Mouse (Mus musculus): Measurements from ENCODE around the gene 3100002H09Rik. TPM values are rescaled to one million over a fixed set of nuclear protein-coding genes. Genes with fewer than 3 reads are reported as not detected.

The 3100002H09Rik gene
- polyA plus RNA-seq, 1 experiment from 2014 or later, result not detected

- Histone ChIP-seq H3K9ac (ENCODE audit: low read length) (no peak overlapping the region), H3K36me3 (ENCODE audit: control insufficient read depth, insufficient read depth, low read length) (no peaks in the 10 kb centered on the region), H3K9me3 (ENCODE audit: control insufficient read depth, low read length) (no peaks in the 10 kb centered on the region), H3K4me2 (replicated peaks; ENCODE audit: low read depth) (no peak overlapping the region), H3K4me1 (replicated peaks; ENCODE audit: control insufficient read depth, insufficient read depth) (no peaks in the 10 kb centered on the region), H3K4me3 (ENCODE audit: low read depth, low read length) (no peak overlapping the region), H3K27me3 (ENCODE audit: control insufficient read depth, insufficient read depth, low read length) (no peaks in the 10 kb centered on the region), H3K27ac (replicated peaks) (no peak overlapping the region)
- ATAC-seq (ENCODE audit: low FRiP score, low TSS enrichment), result no peak
- WGBS, result 20% methylated on average over 9 of the region's 9 CpGs
- TF ChIP-seq CTCF (IDR thresholded peaks at IDR 0.05; ENCODE audit: low read depth) (no peak), EP300 (optimal IDR thresholded peaks at IDR 0.05) (no peak)
- no peak for DNase-seq (ENCODE audit: low spot score)
These were observed 6.9 kb downstream of the 3100002H09Rik start for GRCm38 (mm10) chr4:124603712-124604111.

- no peak for TF ChIP-seq EP300 (optimal IDR thresholded peaks at IDR 0.05)
- TF ChIP-seq CTCF (IDR thresholded peaks at IDR 0.05; ENCODE audit: low read depth), result no peak
- Histone ChIP-seq H3K9ac (ENCODE audit: low read length) (no peak overlapping the region), H3K4me2 (replicated peaks; ENCODE audit: low read depth) (no peak overlapping the region), H3K27ac (replicated peaks) (no peak overlapping the region), H3K4me1 (replicated peaks; ENCODE audit: control insufficient read depth, insufficient read depth) (no peaks in the 10 kb centered on the region), H3K4me3 (ENCODE audit: low read depth, low read length) (no peak overlapping the region), H3K27me3 (ENCODE audit: control insufficient read depth, insufficient read depth, low read length) (no peaks in the 10 kb centered on the region), H3K36me3 (ENCODE audit: control insufficient read depth, insufficient read depth, low read length) (no peaks in the 10 kb centered on the region), H3K9me3 (ENCODE audit: control insufficient read depth, low read length) (no peaks in the 10 kb centered on the region)
- 66% methylated on average over 9 of the region's 9 CpGs for WGBS
- ATAC-seq (ENCODE audit: low FRiP score, low TSS enrichment), result no peak
- DNase-seq (ENCODE audit: low spot score), result no peak
These were observed 14.7 kb downstream of the 3100002H09Rik start for GRCm38 (mm10) chr4:124595929-124596328.

DNA sequence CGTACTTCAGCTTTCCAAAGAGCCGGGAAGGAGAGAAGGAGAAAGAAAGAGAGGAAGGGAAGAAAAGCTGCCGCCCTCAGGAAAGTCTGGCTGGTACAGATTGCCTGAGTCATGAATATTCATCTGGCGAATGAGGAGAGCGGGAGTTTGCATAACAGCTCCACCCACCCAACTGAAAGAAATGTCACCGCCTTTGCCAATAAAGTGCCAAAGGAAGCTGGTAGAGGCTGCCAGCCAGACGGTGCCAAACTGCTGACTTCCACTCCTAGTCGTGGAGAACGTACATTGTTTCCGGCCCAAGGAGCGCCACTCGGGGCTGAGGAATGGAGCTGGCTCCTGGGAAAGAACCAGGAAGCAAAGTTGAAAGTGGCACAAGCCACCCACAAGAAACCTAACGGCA is 15.7 kb downstream of the 3100002H09Rik start:
- Histone ChIP-seq H3K36me3 (ENCODE audit: control insufficient read depth, insufficient read depth, low read length) (no peaks in the 10 kb centered on the region), H3K9me3 (ENCODE audit: control insufficient read depth, low read length) (no peaks in the 10 kb centered on the region), H3K4me1 (replicated peaks; ENCODE audit: control insufficient read depth, insufficient read depth) (no peaks in the 10 kb centered on the region), H3K4me2 (replicated peaks; ENCODE audit: low read depth) (peak overlapping the region; percentile 23), H3K27me3 (ENCODE audit: control insufficient read depth, insufficient read depth, low read length) (no peaks in the 10 kb centered on the region), H3K9ac (ENCODE audit: low read length) (no peak overlapping the region), H3K4me3 (ENCODE audit: low read depth, low read length) (no peak overlapping the region), H3K27ac (replicated peaks) (no peak overlapping the region)
- no peak for TF ChIP-seq EP300 (optimal IDR thresholded peaks at IDR 0.05)
- no peak for TF ChIP-seq CTCF (IDR thresholded peaks at IDR 0.05; ENCODE audit: low read depth)
- ATAC-seq (ENCODE audit: low FRiP score, low TSS enrichment) (no peak), DNase-seq (ENCODE audit: low spot score) (peak; percentile 20)
- 23% methylated on average over 13 of the region's 13 CpGs for WGBS

DNA sequence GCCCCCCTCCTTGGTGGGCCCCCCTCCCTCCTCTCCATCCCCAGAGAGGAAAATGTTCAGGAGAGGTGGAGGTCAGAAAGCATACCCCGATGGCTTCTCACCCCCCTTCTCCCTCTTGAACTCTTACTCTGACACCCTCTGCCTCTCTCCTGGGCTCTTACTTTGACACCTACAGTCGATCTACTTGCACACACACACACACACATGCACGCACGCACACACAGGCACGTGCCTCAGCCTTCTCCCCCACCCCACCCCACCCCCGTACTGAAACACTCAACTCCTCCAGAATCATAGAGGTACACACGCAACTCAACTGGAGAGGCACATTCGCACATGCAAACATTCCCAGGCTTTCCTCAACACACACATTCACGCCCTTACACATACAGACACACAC is 16.9 kb downstream of the 3100002H09Rik start:
- Histone ChIP-seq H3K9me3 (ENCODE audit: control insufficient read depth, low read length) (no peaks in the 10 kb centered on the region), H3K27ac (replicated peaks) (no peak overlapping the region), H3K4me3 (ENCODE audit: low read depth, low read length) (no peak overlapping the region), H3K27me3 (ENCODE audit: control insufficient read depth, insufficient read depth, low read length) (no peaks in the 10 kb centered on the region), H3K9ac (ENCODE audit: low read length) (no peak overlapping the region), H3K4me2 (replicated peaks; ENCODE audit: low read depth) (no peak overlapping the region), H3K4me1 (replicated peaks; ENCODE audit: control insufficient read depth, insufficient read depth) (no peaks in the 10 kb centered on the region), H3K36me3 (ENCODE audit: control insufficient read depth, insufficient read depth, low read length) (no peaks in the 10 kb centered on the region)
- ATAC-seq (ENCODE audit: low FRiP score, low TSS enrichment) (no peak), DNase-seq (ENCODE audit: low spot score) (no peak)
- TF ChIP-seq EP300 (optimal IDR thresholded peaks at IDR 0.05) (no peak), CTCF (IDR thresholded peaks at IDR 0.05; ENCODE audit: low read depth) (no peak)
- WGBS, result 44% methylated on average over 9 of the region's 9 CpGs

- Histone ChIP-seq H3K9me3 (ENCODE audit: control insufficient read depth, low read length) (no peaks in the 10 kb centered on the region), H3K36me3 (ENCODE audit: control insufficient read depth, insufficient read depth, low read length) (no peaks in the 10 kb centered on the region), H3K4me2 (replicated peaks; ENCODE audit: low read depth) (no peak overlapping the region), H3K27ac (replicated peaks) (no peak overlapping the region), H3K4me1 (replicated peaks; ENCODE audit: control insufficient read depth, insufficient read depth) (no peaks in the 10 kb centered on the region), H3K27me3 (ENCODE audit: control insufficient read depth, insufficient read depth, low read length) (no peaks in the 10 kb centered on the region), H3K9ac (ENCODE audit: low read length) (no peak overlapping the region), H3K4me3 (ENCODE audit: low read depth, low read length) (no peak overlapping the region)
- TF ChIP-seq CTCF (IDR thresholded peaks at IDR 0.05; ENCODE audit: low read depth) (no peak), EP300 (optimal IDR thresholded peaks at IDR 0.05) (no peak)
- ATAC-seq (ENCODE audit: low FRiP score, low TSS enrichment) (no peak), DNase-seq (ENCODE audit: low spot score) (no peak)
These were observed 17.4 kb downstream of the 3100002H09Rik start for GRCm38 (mm10) chr4:124593210-124593609.

GRCm38 (mm10) chr4:124592241-124592640 is 18.4 kb downstream of the 3100002H09Rik start:
- no peak for TF ChIP-seq CTCF (IDR thresholded peaks at IDR 0.05; ENCODE audit: low read depth)
- no peak for TF ChIP-seq EP300 (optimal IDR thresholded peaks at IDR 0.05)
- WGBS, result 79% methylated on average over 5 of the region's 5 CpGs
- no peak for ATAC-seq (ENCODE audit: low FRiP score, low TSS enrichment)

More at GRCm38 (mm10) chr4:124592241-124592640, 18.4 kb downstream of the 3100002H09Rik start:
- Histone ChIP-seq H3K27me3 (ENCODE audit: control insufficient read depth, insufficient read depth, low read length) (no peaks in the 10 kb centered on the region), H3K4me1 (replicated peaks; ENCODE audit: control insufficient read depth, insufficient read depth) (no peaks in the 10 kb centered on the region), H3K4me3 (ENCODE audit: low read depth, low read length) (no peak overlapping the region), H3K4me2 (replicated peaks; ENCODE audit: low read depth) (no peak overlapping the region), H3K27ac (replicated peaks) (no peak overlapping the region), H3K9me3 (ENCODE audit: control insufficient read depth, low read length) (no peaks in the 10 kb centered on the region), H3K9ac (ENCODE audit: low read length) (no peak overlapping the region), H3K36me3 (ENCODE audit: control insufficient read depth, insufficient read depth, low read length) (no peaks in the 10 kb centered on the region)
- DNase-seq (ENCODE audit: low spot score), result no peak
